Mouse (Mus musculus) cortical plate, adult 2 months (tissue): ENCODE measurements around the gene Coq4. TPM values are rescaled to one million over a fixed set of nuclear protein-coding genes. Genes with fewer than 3 reads are reported as not detected.
"Not testable (repeated sequence)": the region's sequence is repeated elsewhere in the genome, so short reads cannot be mapped to it uniquely, and the experiment has no call there.

ENCODE experiments used
- H3K27ac ChIP-seq: fragments of 200-500 bp; 2 replicates; pipeline ENCODE4 v1.5.1; 2012; ENCODE audit warnings: low read length, control low read depth, inconsistent platforms; ENCODE audit not compliant: insufficient read depth
- H3K4me1 ChIP-seq: fragments of 200-500 bp; 2 replicates; pipeline ENCODE4 v1.6.1; 2011; ENCODE audit warnings: low read length; ENCODE audit not compliant: control insufficient read depth, insufficient read depth
- H3K4me3 ChIP-seq: fragments of 200-500 bp; 2 replicates; pipeline ENCODE4 v1.5.1; 2011; ENCODE audit warnings: mild to moderate bottlenecking, low read length, control low read depth; ENCODE audit not compliant: insufficient read depth
- CTCF ChIP-seq: fragments of 200-500 bp; IDR thresholded peaks from 2 replicates; pipeline ENCODE4 v1.5.1; 2011; ENCODE audit warnings: mild to moderate bottlenecking, control low read depth, low read length; ENCODE audit not compliant: insufficient read depth; ENCODE audit errors: extremely low read depth
- POLR2A ChIP-seq: fragments of 200-500 bp; IDR thresholded peaks from 2 replicates; pipeline ENCODE4 v1.6.1; 2011; ENCODE audit warnings: mild to moderate bottlenecking, low read length, control low read depth; ENCODE audit not compliant: insufficient read depth; ENCODE audit errors: extremely low read depth
- polyA plus RNA-seq: library from polyadenylated mRNA; depleted of rRNA; stranded (reverse); fragments of >200 nt; gene quantifications from 2 replicates; pipeline ENCODE4 v1.2.3, GENCODE M21; 2012

Coq4 gene
- polyA plus RNA-seq, 1 experiment = 39.0 TPM

- H3K4me3 ChIP-seq = no peak overlapping the region
- no peak overlapping the region for H3K27ac ChIP-seq
- no peaks in the 10 kb centered on the region for H3K4me1 ChIP-seq
- TF ChIP-seq CTCF (no peak), POLR2A (no peak)
Observed at GRCm38 (mm10) chr2:29752397-29752796, 34.9 kb upstream of the Coq4 start.

GRCm38 (mm10) chr2:29755693-29756092, 31.6 kb upstream of the Coq4 start:
- Histone ChIP-seq H3K4me3 (no peak overlapping the region), H3K4me1 (no peaks in the 10 kb centered on the region), H3K27ac (no peak overlapping the region)
- TF ChIP-seq POLR2A = no peak

GRCm38 (mm10) chr2:29764831-29765230, 22.5 kb upstream of the Coq4 start:
- H3K4me1 ChIP-seq = no peaks in the 10 kb centered on the region
- TF ChIP-seq POLR2A = no peak
- peak; percentile 96 for TF ChIP-seq CTCF
- no peak overlapping the region for H3K27ac ChIP-seq
- no peak overlapping the region for H3K4me3 ChIP-seq

GRCm38 (mm10) chr2:29767976-29768709, 19.1 kb upstream of the Coq4 start:
- H3K4me3 ChIP-seq = no peak overlapping the region
- H3K27ac ChIP-seq = no peak overlapping the region
- no peaks in the 10 kb centered on the region for H3K4me1 ChIP-seq
- TF ChIP-seq CTCF (no peak), POLR2A (no peak)

GRCm38 (mm10) chr2:29768901-29769300, 18.4 kb upstream of the Coq4 start:
- TF ChIP-seq POLR2A (no peak), CTCF (no peak)
- Histone ChIP-seq H3K27ac (no peak overlapping the region), H3K4me3 (no peak overlapping the region), H3K4me1 (no peaks in the 10 kb centered on the region)

- no peak overlapping the region for H3K27ac ChIP-seq
- no peak overlapping the region for H3K4me3 ChIP-seq
- H3K4me1 ChIP-seq = no peaks in the 10 kb centered on the region
- TF ChIP-seq CTCF = no peak
- no peak for TF ChIP-seq POLR2A
Observed at GRCm38 (mm10) chr2:29770162-29770561, 17.1 kb upstream of the Coq4 start.

GRCm38 (mm10) chr2:29771611-29772461, 15.5 kb upstream of the Coq4 start:
- Histone ChIP-seq H3K4me3 (no peak overlapping the region), H3K4me1 (no peaks in the 10 kb centered on the region), H3K27ac (no peak overlapping the region)
- TF ChIP-seq CTCF (no peak), POLR2A (no peak)

- Histone ChIP-seq H3K27ac (no peak overlapping the region), H3K4me1 (no peaks in the 10 kb centered on the region), H3K4me3 (no peak overlapping the region)
- TF ChIP-seq CTCF = no peak
- no peak for TF ChIP-seq POLR2A
Observed at GRCm38 (mm10) chr2:29773323-29773722, 14.0 kb upstream of the Coq4 start.

GRCm38 (mm10) chr2:29781256-29781655, 6.0 kb upstream of the Coq4 start:
- not testable (repeated sequence) for H3K4me1 ChIP-seq, H3K4me3 ChIP-seq, H3K27ac ChIP-seq

GRCm38 (mm10) chr2:29784290-29784689, 3.0 kb upstream of the Coq4 start:
- Histone ChIP-seq H3K27ac (no peak overlapping the region), H3K4me1 (no peaks in the 10 kb centered on the region; the same call in 1 of the 2 replicates), H3K4me3 (no peak overlapping the region)
- TF ChIP-seq POLR2A (no peak), CTCF (no peak)
